Mouse (Mus musculus) left cerebral cortex, adult 11 months (tissue): ENCODE results near the gene Adgrd1.

ENCODE experiments used
- DNase-seq: peaks from one replicate; pipeline ENCODE4 v3.0.0; 2022; ENCODE audit warnings: low spot score

The Adgrd1 gene

GRCm38 (mm10) chr5:129161372-129162051 is 65.0 kb downstream of the Adgrd1 start:
- DNase-seq, result no peak

- no peak for DNase-seq
Observed at GRCm38 (mm10) chr5:129163416-129163815, 66.9 kb downstream of the Adgrd1 start.

GRCm38 (mm10) chr5:129164091-129164490 is 67.5 kb downstream of the Adgrd1 start:
- DNase-seq, result no peak

- no peak for DNase-seq
Observed at GRCm38 (mm10) chr5:129164911-129165584, 68.5 kb downstream of the Adgrd1 start.

- DNase-seq, result no peak
Observed at GRCm38 (mm10) chr5:129165595-129165994, 69.0 kb downstream of the Adgrd1 start.

GRCm38 (mm10) chr5:129169090-129169489 is 72.5 kb downstream of the Adgrd1 start:
- no peak for DNase-seq

GRCm38 (mm10) chr5:129169567-129169966 is 73.0 kb downstream of the Adgrd1 start:
- no peak for DNase-seq

GRCm38 (mm10) chr5:129172533-129172932 is 76.0 kb downstream of the Adgrd1 start:
- no peak for DNase-seq

- no peak for DNase-seq
Observed at GRCm38 (mm10) chr5:129175925-129176324, 79.4 kb downstream of the Adgrd1 start.

GRCm38 (mm10) chr5:129177697-129178511 is 81.4 kb downstream of the Adgrd1 start:
- DNase-seq, result peak; percentile 68

GRCm38 (mm10) chr5:129179356-129179755 is 82.8 kb downstream of the Adgrd1 start:
- no peak for DNase-seq

GRCm38 (mm10) chr5:129179995-129180714 is 83.6 kb downstream of the Adgrd1 start:
- no peak for DNase-seq

GRCm38 (mm10) chr5:129180715-129181228 is 84.2 kb downstream of the Adgrd1 start:
- no peak for DNase-seq

- no peak for DNase-seq
Observed at GRCm38 (mm10) chr5:129181450-129181849, 84.9 kb downstream of the Adgrd1 start.

- DNase-seq, result no peak
Observed at GRCm38 (mm10) chr5:129182554-129182953, 86.0 kb downstream of the Adgrd1 start.

GRCm38 (mm10) chr5:129186260-129186659 is 89.7 kb downstream of the Adgrd1 start:
- no peak for DNase-seq

- DNase-seq, result no peak
Observed at GRCm38 (mm10) chr5:129186926-129187325, 90.4 kb downstream of the Adgrd1 start.

- DNase-seq, result no peak
Observed at GRCm38 (mm10) chr5:129189071-129189470, 92.5 kb downstream of the Adgrd1 start.

- no peak for DNase-seq
Observed at GRCm38 (mm10) chr5:129190077-129190476, 93.5 kb downstream of the Adgrd1 start.

GRCm38 (mm10) chr5:129196501-129196900 is 100.0 kb downstream of the Adgrd1 start:
- no peak for DNase-seq

- DNase-seq, result no peak
Observed at GRCm38 (mm10) chr5:129196971-129197519, 100.5 kb downstream of the Adgrd1 start.

- DNase-seq, result no peak
Observed at GRCm38 (mm10) chr5:129200132-129200531, 103.6 kb downstream of the Adgrd1 start.
